Mouse (Mus musculus) telencephalon, adult 2 months (tissue): ENCODE results near the gene Wdfy4.

Experiments used
- DNase-seq: peaks from one replicate; pipeline ENCODE4 v3.0.0-alpha.2; 2011; ENCODE audit warnings: low read depth, low spot score

The Wdfy4 gene

DNA sequence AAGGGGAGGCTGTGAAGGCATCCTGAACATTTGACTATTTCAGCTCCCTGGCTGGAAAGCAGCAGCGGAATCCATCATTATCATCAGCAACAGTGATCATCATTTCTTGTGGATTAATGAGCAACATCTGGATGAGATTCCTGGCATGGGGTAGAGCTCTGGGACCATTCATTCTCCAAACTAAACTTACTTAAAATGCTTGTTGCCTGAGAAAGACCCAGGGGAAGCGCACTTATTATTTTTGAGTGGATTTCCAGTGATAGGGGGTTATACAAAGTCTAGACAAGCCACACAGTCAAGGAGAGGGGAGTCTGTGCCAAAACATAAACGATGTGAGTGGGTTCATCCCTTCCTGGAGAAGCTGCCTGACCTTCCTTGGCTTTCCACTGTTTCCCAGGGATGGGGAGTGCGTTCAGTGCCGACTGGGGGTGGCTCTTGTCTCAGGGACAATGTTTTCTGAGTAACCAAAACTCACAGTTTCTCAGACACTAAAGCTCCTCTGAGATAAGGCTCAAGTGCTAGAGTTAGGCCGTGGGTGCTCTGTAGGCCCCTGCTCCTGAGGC is 201.1 kb downstream of the Wdfy4 start:
- DNase-seq: no peak

GRCm38 (mm10) chr14:32970700-32971099 is 214.6 kb downstream of the Wdfy4 start:
- no peak for DNase-seq

- no peak for DNase-seq
These were observed 220.6 kb downstream of the Wdfy4 start for GRCm38 (mm10) chr14:32964742-32965141.

DNA sequence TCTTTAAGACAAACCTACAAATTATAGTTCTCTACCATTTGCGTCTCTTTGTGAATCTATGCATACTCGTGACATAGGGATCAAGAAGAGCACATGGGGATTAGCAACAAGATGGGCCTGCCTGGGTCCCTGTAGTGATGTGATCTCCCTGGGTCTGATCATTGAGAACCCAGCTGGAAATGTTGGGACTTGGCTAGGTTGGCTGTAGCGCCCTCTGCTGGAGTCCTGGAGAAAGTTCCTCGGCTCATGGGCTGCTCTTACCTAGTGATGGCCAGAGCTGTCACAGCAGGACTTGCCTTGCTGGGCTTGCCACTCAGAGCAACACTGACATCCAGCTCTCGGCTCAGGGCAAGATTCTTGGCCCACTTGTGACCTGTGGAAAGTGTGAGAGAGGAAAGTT is 224.8 kb downstream of the Wdfy4 start:
- peak; percentile 38 for DNase-seq

DNA sequence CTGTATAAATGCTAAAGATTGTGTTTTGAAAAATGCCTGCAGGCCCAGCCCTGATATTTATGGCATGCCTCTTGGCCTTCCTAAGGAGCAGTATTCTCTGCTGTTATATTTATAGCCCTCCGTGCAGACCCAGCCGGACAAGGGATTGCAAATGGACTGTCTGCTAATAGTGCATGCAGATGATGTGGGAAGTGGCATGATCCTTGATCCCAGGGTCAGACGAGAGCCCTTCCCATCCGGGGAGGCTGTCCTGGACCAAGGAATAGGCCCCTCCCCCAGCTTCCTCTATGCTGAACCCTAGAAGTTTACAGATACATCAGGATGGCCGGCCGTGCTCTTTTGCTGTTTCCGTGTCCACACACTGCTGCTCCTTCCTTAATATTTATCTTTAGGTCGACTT is 226.6 kb downstream of the Wdfy4 start:
- DNase-seq: no peak

GRCm38 (mm10) chr14:32956486-32956885 is 228.8 kb downstream of the Wdfy4 start:
- no peak for DNase-seq

- no peak for DNase-seq
These were observed 234.7 kb downstream of the Wdfy4 start for GRCm38 (mm10) chr14:32950312-32951301.

DNA sequence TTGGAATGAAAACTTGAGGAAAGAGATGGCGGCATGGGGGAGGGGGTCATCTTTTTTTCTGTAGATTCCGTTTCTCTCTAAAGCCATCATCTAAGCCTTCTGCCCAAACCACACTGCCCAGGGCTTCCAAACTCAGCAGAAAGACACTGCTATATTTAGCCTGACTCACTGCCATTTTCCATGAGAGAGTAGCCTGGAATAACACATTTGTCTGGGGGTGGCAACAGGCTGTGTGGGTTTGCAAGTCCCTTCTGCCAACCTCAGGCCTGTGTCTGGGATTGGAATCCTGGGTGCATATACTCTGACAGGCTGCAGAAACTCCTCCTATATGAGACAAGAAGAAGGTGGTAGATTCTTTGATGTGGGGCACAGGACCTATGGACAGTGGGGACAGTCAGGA is 237.8 kb downstream of the Wdfy4 start:
- peak; percentile 88 for DNase-seq

- DNase-seq: no peak
These were observed 246.1 kb downstream of the Wdfy4 start for GRCm38 (mm10) chr14:32939217-32939616.

DNA sequence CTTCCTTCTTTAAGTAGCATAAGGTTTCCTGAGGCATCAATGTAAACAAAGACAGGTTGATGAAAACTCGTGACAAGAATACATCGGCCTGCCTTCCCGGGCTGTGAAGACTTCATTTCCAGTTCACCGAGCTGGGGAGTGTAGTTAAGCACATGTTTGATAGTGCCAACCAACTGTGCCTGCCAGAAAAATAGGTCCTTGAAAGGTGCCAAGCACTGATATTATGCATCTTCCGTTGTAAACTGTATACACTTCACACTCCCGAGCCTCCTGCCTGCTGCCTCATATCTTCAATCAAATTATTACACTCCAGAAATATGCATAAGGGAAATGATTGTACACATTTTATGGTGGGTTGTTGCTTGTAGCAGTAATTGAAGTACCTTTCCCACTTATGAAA is 251.2 kb downstream of the Wdfy4 start:
- DNase-seq: no peak

DNA sequence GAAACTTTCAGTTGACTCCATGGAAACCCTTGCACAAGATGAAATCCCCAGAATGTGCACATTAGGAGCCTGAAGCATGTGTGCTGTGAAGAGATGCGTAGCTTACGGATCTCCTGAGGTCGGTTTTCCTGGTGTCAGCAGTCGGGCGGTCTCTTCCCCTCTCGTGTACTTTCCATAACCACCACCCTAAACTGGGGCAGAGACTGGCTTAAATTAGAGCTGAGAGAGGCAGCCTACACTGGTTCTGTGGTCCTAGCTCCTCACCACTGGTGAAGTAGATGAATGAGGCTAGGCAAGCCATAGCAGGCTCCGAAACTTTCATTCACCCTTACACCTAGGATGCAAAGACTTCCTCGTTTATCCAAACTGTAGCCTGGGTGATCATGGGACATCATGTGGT is 253.1 kb downstream of the Wdfy4 start:
- DNase-seq: no peak

DNA sequence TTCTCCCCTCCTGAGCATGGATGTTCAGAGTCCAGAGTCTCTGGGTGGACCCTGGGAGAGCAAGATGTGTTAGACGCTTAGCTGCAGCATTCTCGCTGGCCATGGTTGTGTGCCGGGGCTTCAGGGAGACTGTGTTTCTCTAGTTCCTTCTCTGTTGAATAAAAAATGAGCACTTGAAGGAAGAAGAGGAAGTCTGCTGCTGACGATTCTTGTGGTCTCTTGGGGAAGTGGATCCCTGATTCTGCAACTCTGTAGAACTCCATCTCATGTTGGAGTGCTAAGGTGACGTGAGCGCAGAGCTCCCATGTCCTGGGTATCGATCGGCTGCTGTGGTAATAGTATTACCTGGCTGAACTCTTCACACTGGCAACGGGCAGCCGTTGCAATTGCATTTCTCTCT is 253.6 kb downstream of the Wdfy4 start:
- no peak for DNase-seq

- peak; percentile 51 for DNase-seq
These were observed 261.4 kb downstream of the Wdfy4 start for GRCm38 (mm10) chr14:32923871-32924270.

GRCm38 (mm10) chr14:32917919-32918318 is 267.4 kb downstream of the Wdfy4 start:
- no peak for DNase-seq

DNA sequence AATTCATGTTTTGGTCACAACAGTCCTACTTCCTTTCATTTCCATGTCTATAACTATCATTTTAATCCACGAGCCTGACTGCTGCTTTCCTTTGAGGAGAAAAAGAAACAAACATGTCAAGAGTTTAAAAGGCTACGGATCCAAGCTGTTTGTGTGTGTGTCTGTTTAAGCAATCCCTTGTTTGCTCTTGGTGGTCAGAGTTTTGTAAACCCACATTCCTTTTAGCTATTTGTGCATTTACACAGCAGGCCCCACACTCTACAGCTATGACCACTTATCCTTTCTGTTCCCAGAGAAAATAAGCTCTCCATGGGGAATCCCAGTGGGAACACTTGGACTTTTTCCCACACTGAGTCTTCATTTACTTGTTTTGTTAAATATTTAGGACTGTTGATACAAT is 269.9 kb downstream of the Wdfy4 start:
- DNase-seq: no peak

- no peak for DNase-seq
These were observed 274.1 kb downstream of the Wdfy4 start for GRCm38 (mm10) chr14:32911187-32911586.
